Mouse (Mus musculus) lung, postnatal 0 days (tissue): ENCODE data around the gene Opcml.

Source experiments
- CTCF ChIP-seq: IDR thresholded peaks from 2 replicates; pipeline ENCODE4 v1.5.1; 2016; ENCODE audit warnings: antibody characterized with exemption, mild to moderate bottlenecking
- EP300 ChIP-seq: IDR thresholded peaks from 2 replicates; pipeline ENCODE4 v1.6.1; 2016; ENCODE audit warnings: antibody characterized with exemption, mild to moderate bottlenecking, control low read depth

DNA sequence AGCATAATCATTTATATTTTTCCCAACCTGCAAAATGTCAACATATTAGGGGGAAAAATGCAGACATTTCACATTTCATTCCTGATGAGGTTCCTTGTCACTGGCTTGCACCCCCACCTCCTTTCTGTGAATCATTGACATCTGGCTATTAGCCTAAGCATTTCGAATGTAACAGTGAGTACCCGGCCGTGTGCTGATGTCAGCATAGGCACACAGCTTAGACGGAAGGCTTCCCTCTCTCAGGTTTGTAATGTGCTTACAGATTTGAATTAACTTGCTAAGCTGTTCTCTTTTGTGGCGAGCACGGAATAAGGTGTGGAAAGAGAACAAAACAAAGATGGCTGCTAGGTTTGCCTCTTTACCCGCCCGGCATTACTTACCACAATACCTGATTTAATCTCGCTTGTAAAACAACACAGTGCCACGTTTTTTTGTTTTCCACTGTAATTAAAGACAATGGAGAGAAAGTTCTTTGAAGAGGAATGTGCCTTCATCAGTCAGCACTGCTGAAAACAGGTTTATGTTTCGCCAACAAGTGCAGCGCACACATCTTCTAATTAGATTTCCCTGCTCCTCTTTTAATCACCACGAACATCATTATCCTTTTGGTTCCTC is 1121.1 kb downstream of the Opcml start:
- TF ChIP-seq CTCF (no peak), EP300 (no peak)
